20 mouse cellular contexts compared by ENCODE assay signal in genomic region chr6:99328146-99328545, GRCm38 (mm10).
A peak's percentile ranks its signal among the peaks of the same experiment; 100 is the strongest.
DNase-seq lines count a peak whose midpoint lies in the region; ATAC-seq and TF ChIP-seq lines count a peak whose summit lies in the region.
"Had no signal": no experiment of that assay in that cellular context is flagged by ENCODE, and none has a peak within 500 bp of the region (broad histone marks: within the 10 kb centered on the region; RNA-seq: fewer than 3 reads in every experiment).

No protein-coding gene starts in this region.

- no peak overlapping the region for H3K4me3 ChIP-seq in lung, embryonic 14.5 days (ENCODE audit: low read depth, low read length)
- H3K4me3 ChIP-seq: erythroblast, embryonic 14.5 days; forebrain, embryonic 12.5 days; forebrain, embryonic 15.5 days; heart, embryonic 12.5 days; heart, embryonic 15.5 days; hindbrain, embryonic 10.5 days; hindbrain, embryonic 13.5 days had no signal

- 39% methylated on average over 6 of the region's 6 CpGs for WGBS in lung, embryonic 14.5 days

- H3K27me3 ChIP-seq in lung, embryonic 14.5 days (ENCODE audit: insufficient read depth, low read length) = no peaks in the 10 kb centered on the region
- H3K27me3 ChIP-seq: CH12.LX; forebrain, embryonic 12.5 days; forebrain, embryonic 15.5 days; heart, embryonic 12.5 days; heart, embryonic 15.5 days; hindbrain, embryonic 13.5 days had no signal

- no peaks in the 10 kb centered on the region for H3K36me3 ChIP-seq in lung, embryonic 14.5 days (ENCODE audit: insufficient read depth)
- H3K36me3 ChIP-seq: forebrain, embryonic 12.5 days; forebrain, embryonic 15.5 days; heart, embryonic 12.5 days; heart, embryonic 15.5 days; hindbrain, embryonic 10.5 days; hindbrain, embryonic 13.5 days had no signal

- no peak overlapping the region for H3K4me2 ChIP-seq in lung, embryonic 14.5 days
- H3K4me2 ChIP-seq: forebrain, embryonic 12.5 days; forebrain, embryonic 15.5 days; heart, embryonic 12.5 days; heart, embryonic 15.5 days; hindbrain, embryonic 13.5 days had no signal

- H3K27ac ChIP-seq in lung, embryonic 14.5 days (ENCODE audit: low read depth) = no peak overlapping the region
- H3K27ac ChIP-seq: forebrain, embryonic 12.5 days; forebrain, embryonic 15.5 days; heart, embryonic 15.5 days; hindbrain, embryonic 10.5 days; hindbrain, embryonic 13.5 days had no signal

- TF ChIP-seq CTCF in lung, embryonic 14.5 days (IDR thresholded peaks at IDR 0.05; ENCODE audit: low read depth) = no peak

- no peaks in the 10 kb centered on the region for H3K9me3 ChIP-seq in lung, embryonic 14.5 days (ENCODE audit: low read depth, low read length)
- H3K9me3 ChIP-seq: forebrain, embryonic 12.5 days; forebrain, embryonic 15.5 days; G1E; heart, embryonic 12.5 days; heart, embryonic 15.5 days; hindbrain, embryonic 10.5 days; hindbrain, embryonic 13.5 days had no signal

- peaks cover 10% of the 10 kb centered on the region; the same call in 1 of the 2 replicates for H3K4me1 ChIP-seq in lung, embryonic 14.5 days (ENCODE audit: insufficient read depth)
- H3K4me1 ChIP-seq: heart, embryonic 12.5 days; heart, embryonic 15.5 days had no signal

- DNase-seq in lung, embryonic 14.5 days = peak; percentile 24
- DNase-seq in lung, postnatal 36 days = no peak
- peak; percentile 77 for DNase-seq in 3T3-L1 (ENCODE audit: low read depth, low spot score)
- no peak for DNase-seq in kidney, adult 11 months
- DNase-seq in cerebellum, adult 11 months = no peak
- DNase-seq: adrenal gland, adult 8-10 months; cerebellum, adult 9-10 months; kidney, adult 18-20 months had no signal

- no peak for ATAC-seq in lung, embryonic 14.5 days (ENCODE audit: insufficient read depth)
- ATAC-seq in CD4-positive, CD25-positive, alpha-beta regulatory T cell, adult 4 months = peak; percentile 34
- peak; percentile 30 for ATAC-seq in inflammation-experienced regulatory T-cells, adult 6 months
- ATAC-seq: forebrain, embryonic 15.5 days; hindbrain, embryonic 16.5 days had no signal

- H3K9ac ChIP-seq in lung, embryonic 14.5 days = no peak overlapping the region
- H3K9ac ChIP-seq: forebrain, embryonic 12.5 days; forebrain, embryonic 15.5 days; heart, embryonic 12.5 days; heart, embryonic 15.5 days; hindbrain, embryonic 13.5 days had no signal

Comparison
In these comparisons a context has a peak if more than half of its experiments do, and no peak if none do; other contexts are left out.
1. DNase-seq: peak in lung, embryonic 14.5 days (single experiment) and 3T3-L1 (single experiment); none in lung, postnatal 36 days (single experiment), kidney, adult 11 months (single experiment) and cerebellum, adult 11 months (single experiment).